Mouse (Mus musculus) limb, embryonic 13.5 days (tissue): ENCODE results near the gene Nqo1. TPM values are rescaled to one million over a fixed set of nuclear protein-coding genes. Genes with fewer than 3 reads are reported as not detected.

Experiments used
- ATAC-seq: fragments of 200-750 bp; cut with Nextera tagmentation; 2 replicates; pipeline ENCODE4 v1.8.0; 2017; ENCODE audit warnings: low read depth, moderate number of reproducible peaks, moderate TSS enrichment; ENCODE audit not compliant: low FRiP score
- H3K27ac ChIP-seq: fragments of 300-500 bp; sonication (generic); 2 replicates; pipeline ENCODE4 v1.5.1; 2015; ENCODE audit warnings: inconsistent platforms, mild to moderate bottlenecking, moderate library complexity
- H3K27me3 ChIP-seq: fragments of 300-500 bp; sonication (generic); 2 replicates; pipeline ENCODE4 v1.6.1; 2015; ENCODE audit warnings: mild to moderate bottlenecking, inconsistent platforms
- H3K36me3 ChIP-seq: fragments of 300-500 bp; sonication (generic); 2 replicates; pipeline ENCODE4 v1.6.1; 2015; ENCODE audit warnings: inconsistent platforms, mild to moderate bottlenecking, moderate library complexity
- H3K4me1 ChIP-seq: fragments of 300-500 bp; sonication (generic); 2 replicates; pipeline ENCODE4 v1.6.1; 2015; ENCODE audit warnings: inconsistent platforms
- H3K4me2 ChIP-seq: fragments of 300-500 bp; sonication (generic); replicated peaks from 2 replicates; pipeline ENCODE4 v1.6.1; 2015; ENCODE audit warnings: inconsistent platforms, mild to moderate bottlenecking, moderate library complexity
- H3K4me3 ChIP-seq: fragments of 300-500 bp; sonication (generic); 2 replicates; pipeline ENCODE4 v1.5.1; 2015; ENCODE audit warnings: moderate library complexity, mild to moderate bottlenecking, inconsistent platforms
- H3K9ac ChIP-seq: fragments of 300-500 bp; sonication (generic); 2 replicates; pipeline ENCODE4 v1.6.1; 2015; ENCODE audit warnings: mild to moderate bottlenecking, inconsistent platforms
- H3K9me3 ChIP-seq: fragments of 300-500 bp; sonication (generic); 2 replicates; pipeline ENCODE4 v1.6.1; 2016; ENCODE audit warnings: inconsistent platforms
- WGBS: fragments of 180-500 bp; shearing (Covaris S2); methylation state at CpG from one replicate; pipeline ENCODE4 v1.1.7; 2015; 5-methylcytosine and 5-hydroxymethylcytosine counted together
- polyA plus RNA-seq: library from polyadenylated mRNA; unstranded; fragments of >200 nt; fragmentation: Nextera tagmentation; extraction: Ambion mirVana; gene quantifications from 2 replicates; pipeline ENCODE4 v1.2.1, GENCODE M21; 2015

The Nqo1 gene
- polyA plus RNA-seq, 1 experiment from 2014 or later: 18.8 TPM

GRCm38 (mm10) chr8:107435962-107436831 lies 33.2 kb upstream of the Nqo1 start, which contains the start of gene Wwp2:
Gene Wwp2 (plus strand): TSS chr8:107436365.
- peak within 1 kb of the TSS; percentile 84 for H3K27ac ChIP-seq
- peak; percentile 90 for ATAC-seq
- no peaks in the 10 kb centered on the region for H3K9me3 ChIP-seq
- H3K36me3 ChIP-seq: no peaks in the 10 kb centered on the region
- H3K9ac ChIP-seq: peak within 1 kb of the TSS; percentile 88
- peak within 1 kb of the TSS; percentile 74 for H3K4me2 ChIP-seq
- under 1% methylated on average over 58 of the region's 81 CpGs for WGBS
- peaks cover 21% of the 10 kb centered on the region for H3K4me1 ChIP-seq
- no peaks in the 10 kb centered on the region for H3K27me3 ChIP-seq
- H3K4me3 ChIP-seq: peak within 1 kb of the TSS; percentile 81

- Histone ChIP-seq H3K27ac (no peak overlapping the region), H3K36me3 (no peaks in the 10 kb centered on the region), H3K4me3 (peak overlapping the region; percentile 81), H3K4me2 (peak overlapping the region; percentile 74), H3K4me1 (peaks cover 19% of the 10 kb centered on the region), H3K9me3 (no peaks in the 10 kb centered on the region), H3K9ac (peak overlapping the region; percentile 88), H3K27me3 (no peaks in the 10 kb centered on the region)
- peak; percentile 21; the same call in 1 of the 2 replicates for ATAC-seq
- WGBS: 35% methylated on average over 11 of the region's 11 CpGs
Observed at GRCm38 (mm10) chr8:107435421-107435961, 32.5 kb upstream of the Nqo1 start.

GRCm38 (mm10) chr8:107430821-107431220 lies 27.8 kb upstream of the Nqo1 start:
- Histone ChIP-seq H3K4me3 (no peak overlapping the region), H3K4me2 (no peak overlapping the region), H3K36me3 (no peaks in the 10 kb centered on the region), H3K4me1 (peaks cover 5% of the 10 kb centered on the region), H3K9me3 (no peaks in the 10 kb centered on the region), H3K27me3 (no peaks in the 10 kb centered on the region), H3K27ac (no peak overlapping the region), H3K9ac (no peak overlapping the region)
- ATAC-seq: no peak
- WGBS: 78% methylated on average over 8 of the region's 8 CpGs

- Histone ChIP-seq H3K4me3 (0 out of 2 replicates have a peak overlapping the region, but pooled peaks have one; percentile 78), H3K4me2 (0 out of 2 replicates have a peak overlapping the region, but pooled peaks have one; percentile 87), H3K27me3 (no peaks in the 10 kb centered on the region), H3K36me3 (peaks cover 31% of the 10 kb centered on the region), H3K4me1 (peaks cover 14% of the 10 kb centered on the region), H3K27ac (no peak overlapping the region), H3K9me3 (no peaks in the 10 kb centered on the region), H3K9ac (no peak overlapping the region)
- 45% methylated on average over 8 of the region's 8 CpGs for WGBS
- ATAC-seq: no peak
Observed at GRCm38 (mm10) chr8:107425230-107425597, 22.2 kb upstream of the Nqo1 start.

GRCm38 (mm10) chr8:107424597-107425229 lies 21.7 kb upstream of the Nqo1 start, which contains the start of gene Nob1:
Gene Nob1 (minus strand): TSS chr8:107425051.
- H3K4me3 ChIP-seq: peak within 1 kb of the TSS; percentile 78
- peaks cover 36% of the 10 kb centered on the region for H3K36me3 ChIP-seq
- peak within 1 kb of the TSS; percentile 87 for H3K4me2 ChIP-seq
- peaks cover 14% of the 10 kb centered on the region for H3K4me1 ChIP-seq
- no peaks in the 10 kb centered on the region for H3K9me3 ChIP-seq
- no peaks in the 10 kb centered on the region for H3K27me3 ChIP-seq
- H3K27ac ChIP-seq: peak within 1 kb of the TSS; percentile 17; the same call in 1 of the 2 replicates
- under 1% methylated on average over 50 of the region's 50 CpGs for WGBS
- peak within 1 kb of the TSS; percentile 85 for H3K9ac ChIP-seq
- ATAC-seq: peak; percentile 99

- no peak for ATAC-seq
- Histone ChIP-seq H3K4me3 (peak overlapping the region; percentile 78), H3K4me2 (peak overlapping the region; percentile 87), H3K27ac (peak overlapping the region; percentile 17; the same call in 1 of the 2 replicates), H3K9ac (peak overlapping the region; percentile 85), H3K27me3 (no peaks in the 10 kb centered on the region), H3K4me1 (peaks cover 14% of the 10 kb centered on the region), H3K9me3 (no peaks in the 10 kb centered on the region), H3K36me3 (peaks cover 42% of the 10 kb centered on the region)
- 33% methylated on average over 9 of the region's 9 CpGs for WGBS
Observed at GRCm38 (mm10) chr8:107424176-107424575, 21.2 kb upstream of the Nqo1 start.

- H3K4me2 ChIP-seq: no peak overlapping the region
- H3K27me3 ChIP-seq: no peaks in the 10 kb centered on the region
- H3K4me1 ChIP-seq: no peaks in the 10 kb centered on the region
- no peak overlapping the region for H3K4me3 ChIP-seq
- H3K9me3 ChIP-seq: no peaks in the 10 kb centered on the region
- H3K27ac ChIP-seq: no peak overlapping the region
- H3K36me3 ChIP-seq: peaks cover 98% of the 10 kb centered on the region
- ATAC-seq: no peak
- H3K9ac ChIP-seq: no peak overlapping the region
- WGBS: 93% methylated on average over 12 of the region's 12 CpGs
Observed at GRCm38 (mm10) chr8:107417001-107417400, 14.0 kb upstream of the Nqo1 start.

- H3K36me3 ChIP-seq: peaks cover 97% of the 10 kb centered on the region
- WGBS: 95% methylated on average over 10 of the region's 10 CpGs
- H3K27me3 ChIP-seq: no peaks in the 10 kb centered on the region
- H3K27ac ChIP-seq: no peak overlapping the region
- H3K9ac ChIP-seq: no peak overlapping the region
- no peaks in the 10 kb centered on the region for H3K9me3 ChIP-seq
- no peak overlapping the region for H3K4me2 ChIP-seq
- no peaks in the 10 kb centered on the region for H3K4me1 ChIP-seq
- no peak for ATAC-seq
- no peak overlapping the region for H3K4me3 ChIP-seq
Observed at GRCm38 (mm10) chr8:107413881-107414280, 10.9 kb upstream of the Nqo1 start.

GRCm38 (mm10) chr8:107412552-107412951 lies 9.5 kb upstream of the Nqo1 start:
- 89% methylated on average over 8 of the region's 8 CpGs for WGBS
- no peak for ATAC-seq
- H3K4me2 ChIP-seq: no peak overlapping the region
- no peak overlapping the region for H3K27ac ChIP-seq
- no peak overlapping the region for H3K9ac ChIP-seq
- no peaks in the 10 kb centered on the region for H3K4me1 ChIP-seq
- H3K4me3 ChIP-seq: no peak overlapping the region
- H3K9me3 ChIP-seq: no peaks in the 10 kb centered on the region
- H3K27me3 ChIP-seq: no peaks in the 10 kb centered on the region
- peaks cover 89% of the 10 kb centered on the region for H3K36me3 ChIP-seq

- no peak overlapping the region for H3K4me2 ChIP-seq
- no peaks in the 10 kb centered on the region for H3K9me3 ChIP-seq
- H3K4me1 ChIP-seq: no peaks in the 10 kb centered on the region
- no peak overlapping the region for H3K9ac ChIP-seq
- no peak for ATAC-seq
- H3K36me3 ChIP-seq: peaks cover 79% of the 10 kb centered on the region
- H3K27me3 ChIP-seq: no peaks in the 10 kb centered on the region
- no peak overlapping the region for H3K4me3 ChIP-seq
- 67% methylated on average over 4 of the region's 4 CpGs for WGBS
- H3K27ac ChIP-seq: no peak overlapping the region
Observed at GRCm38 (mm10) chr8:107411391-107411790, 8.4 kb upstream of the Nqo1 start.

GRCm38 (mm10) chr8:107405935-107406334 lies 2.9 kb upstream of the Nqo1 start:
- Histone ChIP-seq H3K9ac (no peak overlapping the region), H3K4me1 (peaks cover 22% of the 10 kb centered on the region), H3K27ac (no peak overlapping the region), H3K4me3 (no peak overlapping the region), H3K27me3 (no peaks in the 10 kb centered on the region), H3K4me2 (no peak overlapping the region), H3K9me3 (no peaks in the 10 kb centered on the region), H3K36me3 (peaks cover 25% of the 10 kb centered on the region)
- WGBS: 60% methylated on average over 3 of the region's 3 CpGs
- ATAC-seq: no peak

GRCm38 (mm10) chr8:107404057-107404456 lies 1.1 kb upstream of the Nqo1 start:
- no peak overlapping the region for H3K4me3 ChIP-seq
- H3K27me3 ChIP-seq: no peaks in the 10 kb centered on the region
- no peak overlapping the region; the same call in 1 of the 2 replicates for H3K4me2 ChIP-seq
- no peaks in the 10 kb centered on the region for H3K9me3 ChIP-seq
- peaks cover 29% of the 10 kb centered on the region for H3K4me1 ChIP-seq
- no peak for ATAC-seq
- H3K27ac ChIP-seq: no peak overlapping the region; the same call in 1 of the 2 replicates
- WGBS: 75% methylated on average over 4 of the region's 4 CpGs
- peaks cover 7% of the 10 kb centered on the region for H3K36me3 ChIP-seq
- H3K9ac ChIP-seq: no peak overlapping the region
